Mouse (Mus musculus): Measurements from ENCODE around the gene Tead1. TPM values are rescaled to one million over a fixed set of nuclear protein-coding genes. Genes with fewer than 3 reads are reported as not detected.

Tead1 gene
- polyA plus RNA-seq, 1 experiment from 2014 or later: 13.9 TPM

- no peaks in the 10 kb centered on the region for H3K27me3 ChIP-seq (ENCODE audit: control insufficient read depth, insufficient read depth, low read length)
- DNase-seq (ENCODE audit: low spot score): no peak
Observed at GRCm38 (mm10) chr7:112790334-112790733, 111.2 kb downstream of the Tead1 start.

GRCm38 (mm10) chr7:112792679-112793078, 113.6 kb downstream of the Tead1 start:
- Histone ChIP-seq H3K4me1 (replicated peaks; ENCODE audit: control insufficient read depth, insufficient read depth) (peaks cover 8% of the 10 kb centered on the region), H3K27ac (replicated peaks) (no peak overlapping the region), H3K9me3 (ENCODE audit: control insufficient read depth, low read length) (no peaks in the 10 kb centered on the region), H3K4me2 (replicated peaks; ENCODE audit: low read depth) (no peak overlapping the region), H3K4me3 (ENCODE audit: low read depth, low read length) (no peak overlapping the region), H3K9ac (ENCODE audit: low read length) (no peak overlapping the region), H3K27me3 (ENCODE audit: control insufficient read depth, insufficient read depth, low read length) (no peaks in the 10 kb centered on the region), H3K36me3 (ENCODE audit: control insufficient read depth, insufficient read depth, low read length) (no peaks in the 10 kb centered on the region)
- 85% methylated on average over 6 of the region's 6 CpGs for WGBS
- ATAC-seq (ENCODE audit: low FRiP score, low TSS enrichment): no peak
- no peak for DNase-seq (ENCODE audit: low spot score)
- TF ChIP-seq EP300 (optimal IDR thresholded peaks at IDR 0.05): no peak
- no peak for TF ChIP-seq CTCF (IDR thresholded peaks at IDR 0.05; ENCODE audit: low read depth)

More at GRCm38 (mm10) chr7:112790334-112790733, 111.2 kb downstream of the Tead1 start:
- TF ChIP-seq EP300 (optimal IDR thresholded peaks at IDR 0.05) (no peak), CTCF (IDR thresholded peaks at IDR 0.05; ENCODE audit: low read depth) (no peak)
- no peak overlapping the region for H3K9ac ChIP-seq (ENCODE audit: low read length)
- no peak overlapping the region for H3K4me3 ChIP-seq (ENCODE audit: low read depth, low read length)
- WGBS: 33% methylated on average over 2 of the region's 2 CpGs
- H3K27ac ChIP-seq (replicated peaks): no peak overlapping the region
- no peaks in the 10 kb centered on the region for H3K9me3 ChIP-seq (ENCODE audit: control insufficient read depth, low read length)
- no peak for ATAC-seq (ENCODE audit: low FRiP score, low TSS enrichment)
- peaks cover 14% of the 10 kb centered on the region for H3K4me1 ChIP-seq (replicated peaks; ENCODE audit: control insufficient read depth, insufficient read depth)
- H3K4me2 ChIP-seq (replicated peaks; ENCODE audit: low read depth): no peak overlapping the region
- H3K36me3 ChIP-seq (ENCODE audit: control insufficient read depth, insufficient read depth, low read length): no peaks in the 10 kb centered on the region

- Histone ChIP-seq H3K4me3 (ENCODE audit: low read depth, low read length) (no peak overlapping the region), H3K9me3 (ENCODE audit: control insufficient read depth, low read length) (no peaks in the 10 kb centered on the region), H3K9ac (ENCODE audit: low read length) (no peak overlapping the region), H3K36me3 (ENCODE audit: control insufficient read depth, insufficient read depth, low read length) (no peaks in the 10 kb centered on the region), H3K27me3 (ENCODE audit: control insufficient read depth, insufficient read depth, low read length) (no peaks in the 10 kb centered on the region), H3K4me2 (replicated peaks; ENCODE audit: low read depth) (no peak overlapping the region), H3K27ac (replicated peaks) (0 out of 2 replicates have a peak overlapping the region, but pooled peaks have one; percentile 35), H3K4me1 (replicated peaks; ENCODE audit: control insufficient read depth, insufficient read depth) (peaks cover 3% of the 10 kb centered on the region)
- ATAC-seq (ENCODE audit: low FRiP score, low TSS enrichment) (0 out of 2 replicates have a peak, but pooled peaks have one; percentile 43), DNase-seq (ENCODE audit: low spot score) (no peak)
- no peak for TF ChIP-seq CTCF (IDR thresholded peaks at IDR 0.05; ENCODE audit: low read depth)
- TF ChIP-seq EP300 (optimal IDR thresholded peaks at IDR 0.05): no peak
- WGBS: 32% methylated on average over 7 of the region's 7 CpGs
Observed at GRCm38 (mm10) chr7:112793903-112794302, 114.8 kb downstream of the Tead1 start.

GRCm38 (mm10) chr7:112794481-112794880, 115.4 kb downstream of the Tead1 start:
- Histone ChIP-seq H3K4me1 (replicated peaks; ENCODE audit: control insufficient read depth, insufficient read depth) (peaks cover 3% of the 10 kb centered on the region), H3K27me3 (ENCODE audit: control insufficient read depth, insufficient read depth, low read length) (no peaks in the 10 kb centered on the region), H3K27ac (replicated peaks) (no peak overlapping the region), H3K36me3 (ENCODE audit: control insufficient read depth, insufficient read depth, low read length) (no peaks in the 10 kb centered on the region), H3K9ac (ENCODE audit: low read length) (no peak overlapping the region), H3K4me2 (replicated peaks; ENCODE audit: low read depth) (no peak overlapping the region), H3K9me3 (ENCODE audit: control insufficient read depth, low read length) (no peaks in the 10 kb centered on the region), H3K4me3 (ENCODE audit: low read depth, low read length) (no peak overlapping the region)
- TF ChIP-seq CTCF (IDR thresholded peaks at IDR 0.05; ENCODE audit: low read depth): peak; percentile 21; the same call in 1 of the 2 replicates
- no peak for TF ChIP-seq EP300 (optimal IDR thresholded peaks at IDR 0.05)
- 16% methylated on average over 2 of the region's 2 CpGs for WGBS
- ATAC-seq (ENCODE audit: low FRiP score, low TSS enrichment) (no peak), DNase-seq (ENCODE audit: low spot score) (no peak)

GRCm38 (mm10) chr7:112797526-112798321, 118.6 kb downstream of the Tead1 start:
- WGBS: 73% methylated on average over 8 of the region's 8 CpGs
- no peak overlapping the region for H3K9ac ChIP-seq (ENCODE audit: low read length)
- ATAC-seq (ENCODE audit: low FRiP score, low TSS enrichment): no peak
- no peak for DNase-seq (ENCODE audit: low spot score)
- H3K4me2 ChIP-seq (replicated peaks; ENCODE audit: low read depth): no peak overlapping the region
- no peak overlapping the region for H3K4me3 ChIP-seq (ENCODE audit: low read depth, low read length)
- no peaks in the 10 kb centered on the region for H3K27me3 ChIP-seq (ENCODE audit: control insufficient read depth, insufficient read depth, low read length)
- H3K36me3 ChIP-seq (ENCODE audit: control insufficient read depth, insufficient read depth, low read length): no peaks in the 10 kb centered on the region
- TF ChIP-seq EP300 (optimal IDR thresholded peaks at IDR 0.05) (no peak), CTCF (IDR thresholded peaks at IDR 0.05; ENCODE audit: low read depth) (no peak)
- H3K9me3 ChIP-seq (ENCODE audit: control insufficient read depth, low read length): no peaks in the 10 kb centered on the region
- peaks cover 3% of the 10 kb centered on the region for H3K4me1 ChIP-seq (replicated peaks; ENCODE audit: control insufficient read depth, insufficient read depth)
- H3K27ac ChIP-seq (replicated peaks): no peak overlapping the region

GRCm38 (mm10) chr7:112801706-112802105, 122.6 kb downstream of the Tead1 start:
- 52% methylated on average over 8 of the region's 8 CpGs for WGBS
- peaks cover under 1% of the 10 kb centered on the region for H3K4me1 ChIP-seq (replicated peaks; ENCODE audit: control insufficient read depth, insufficient read depth)
- H3K4me2 ChIP-seq (replicated peaks; ENCODE audit: low read depth): no peak overlapping the region
- no peak overlapping the region for H3K4me3 ChIP-seq (ENCODE audit: low read depth, low read length)
- no peak overlapping the region for H3K9ac ChIP-seq (ENCODE audit: low read length)
- H3K9me3 ChIP-seq (ENCODE audit: control insufficient read depth, low read length): no peaks in the 10 kb centered on the region
- H3K27me3 ChIP-seq (ENCODE audit: control insufficient read depth, insufficient read depth, low read length): no peaks in the 10 kb centered on the region
- ATAC-seq (ENCODE audit: low FRiP score, low TSS enrichment): no peak
- no peak overlapping the region for H3K27ac ChIP-seq (replicated peaks)
- TF ChIP-seq EP300 (optimal IDR thresholded peaks at IDR 0.05): no peak
- no peak for TF ChIP-seq CTCF (IDR thresholded peaks at IDR 0.05; ENCODE audit: low read depth)
- H3K36me3 ChIP-seq (ENCODE audit: control insufficient read depth, insufficient read depth, low read length): no peaks in the 10 kb centered on the region
- DNase-seq (ENCODE audit: low spot score): no peak
